Mouse (Mus musculus) midbrain, embryonic 13.5 days (tissue): ENCODE measurements around the gene Ldlrad1. TPM values are rescaled to one million over a fixed set of nuclear protein-coding genes. Genes with fewer than 3 reads are reported as not detected.
A peak's percentile ranks its signal among the peaks of the same experiment; 100 is the strongest.

Source experiments
- ATAC-seq: fragments of 200-750 bp; cut with Nextera tagmentation; 2 replicates; pipeline ENCODE4 v1.8.0; 2017; ENCODE audit warnings: mild to moderate bottlenecking, moderate TSS enrichment, moderate library complexity
- H3K27ac ChIP-seq: fragments of 300-500 bp; sonication (generic); 2 replicates; pipeline ENCODE4 v1.5.1; 2015; ENCODE audit warnings: inconsistent platforms, mild to moderate bottlenecking, moderate library complexity
- H3K27me3 ChIP-seq: fragments of 300-500 bp; sonication (generic); 2 replicates; pipeline ENCODE4 v1.6.1; 2015; ENCODE audit warnings: mild to moderate bottlenecking, inconsistent platforms
- H3K36me3 ChIP-seq: fragments of 300-500 bp; sonication (generic); 2 replicates; pipeline ENCODE4 v1.6.1; 2015; ENCODE audit warnings: mild to moderate bottlenecking, inconsistent platforms
- H3K4me1 ChIP-seq: fragments of 300-500 bp; sonication (generic); replicated peaks from 2 replicates; pipeline ENCODE4 v1.6.1; 2015; ENCODE audit warnings: inconsistent platforms
- H3K4me2 ChIP-seq: fragments of 300-500 bp; sonication (generic); replicated peaks from 2 replicates; pipeline ENCODE4 v1.6.1; 2015; ENCODE audit warnings: moderate library complexity, mild to moderate bottlenecking, inconsistent platforms
- H3K4me3 ChIP-seq: fragments of 300-500 bp; sonication (generic); replicated peaks from 2 replicates; pipeline ENCODE4 v1.5.1; 2015; ENCODE audit warnings: mild to moderate bottlenecking, inconsistent platforms
- H3K9ac ChIP-seq: fragments of 300-500 bp; sonication (generic); replicated peaks from 2 replicates; pipeline ENCODE4 v1.6.1; 2015; ENCODE audit warnings: mild to moderate bottlenecking, inconsistent platforms
- H3K9me3 ChIP-seq: fragments of 300-500 bp; sonication (generic); 2 replicates; pipeline ENCODE4 v1.6.1; 2016; ENCODE audit warnings: mild to moderate bottlenecking, inconsistent platforms
- WGBS: fragments of 180-500 bp; shearing (Covaris S2); methylation state at CpG from one replicate; pipeline ENCODE4 v1.1.7; 2015; 5-methylcytosine and 5-hydroxymethylcytosine counted together
- polyA plus RNA-seq: library from polyadenylated mRNA; unstranded; fragments of >200 nt; fragmentation: Nextera tagmentation; extraction: Ambion mirVana; gene quantifications from 2 replicates; pipeline ENCODE4 v1.2.1, GENCODE M21; 2015

Ldlrad1 gene
- polyA plus RNA-seq = not detected in 2 replicates

DNA sequence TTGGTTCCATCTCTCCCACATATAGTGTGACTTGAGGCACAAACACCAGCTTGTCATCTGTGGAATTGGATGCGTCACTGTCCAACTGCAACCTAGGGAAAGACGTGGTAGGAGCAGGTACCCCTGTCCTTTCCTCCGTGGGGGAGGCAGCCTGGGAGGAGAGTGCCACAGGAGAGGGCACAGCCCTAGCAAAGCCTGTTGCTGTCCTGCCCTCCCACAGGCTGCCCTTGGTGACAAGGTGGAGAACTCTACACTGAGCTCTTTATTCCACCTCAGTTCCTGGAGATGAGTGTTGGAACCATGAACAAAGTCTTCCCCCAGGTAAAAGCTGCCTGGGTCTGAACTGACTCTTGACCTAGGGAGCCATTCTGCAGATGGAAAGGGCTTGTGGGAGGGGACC is at the start of gene Ldlrad1:
Gene Ldlrad1, plus strand, starts transcription at position 301 of the 400 bp plus-strand sequence.
- no peak for ATAC-seq
- 92% methylated on average over 3 of the region's 3 CpGs for WGBS
- H3K36me3 ChIP-seq = peaks cover 43% of the 10 kb centered on the region
- no peak within 1 kb of the TSS for H3K4me2 ChIP-seq
- no peaks in the 10 kb centered on the region for H3K4me1 ChIP-seq
- no peak within 1 kb of the TSS for H3K4me3 ChIP-seq
- no peak within 1 kb of the TSS for H3K27ac ChIP-seq
- no peaks in the 10 kb centered on the region for H3K27me3 ChIP-seq
- H3K9ac ChIP-seq = no peak within 1 kb of the TSS
- H3K9me3 ChIP-seq = no peaks in the 10 kb centered on the region

GRCm38 (mm10) chr4:107160181-107160580 is 48.8 kb upstream of the Ldlrad1 start:
- no peak overlapping the region for H3K27ac ChIP-seq
- no peak overlapping the region for H3K9ac ChIP-seq
- peaks cover 26% of the 10 kb centered on the region for H3K36me3 ChIP-seq
- H3K4me2 ChIP-seq = no peak overlapping the region
- peaks cover 10% of the 10 kb centered on the region for H3K4me1 ChIP-seq
- no peak for ATAC-seq
- 93% methylated on average over 8 of the region's 8 CpGs for WGBS
- H3K9me3 ChIP-seq = no peaks in the 10 kb centered on the region
- H3K27me3 ChIP-seq = no peaks in the 10 kb centered on the region
- H3K4me3 ChIP-seq = no peak overlapping the region

- Histone ChIP-seq H3K4me2 (no peak overlapping the region), H3K9ac (no peak overlapping the region), H3K4me3 (no peak overlapping the region), H3K27ac (no peak overlapping the region), H3K4me1 (peaks cover 10% of the 10 kb centered on the region), H3K9me3 (no peaks in the 10 kb centered on the region), H3K36me3 (peaks cover 21% of the 10 kb centered on the region), H3K27me3 (no peaks in the 10 kb centered on the region)
- no peak for ATAC-seq
- WGBS = 86% methylated on average over 10 of the region's 10 CpGs
Observed at GRCm38 (mm10) chr4:107163341-107163740, 45.6 kb upstream of the Ldlrad1 start.

DNA sequence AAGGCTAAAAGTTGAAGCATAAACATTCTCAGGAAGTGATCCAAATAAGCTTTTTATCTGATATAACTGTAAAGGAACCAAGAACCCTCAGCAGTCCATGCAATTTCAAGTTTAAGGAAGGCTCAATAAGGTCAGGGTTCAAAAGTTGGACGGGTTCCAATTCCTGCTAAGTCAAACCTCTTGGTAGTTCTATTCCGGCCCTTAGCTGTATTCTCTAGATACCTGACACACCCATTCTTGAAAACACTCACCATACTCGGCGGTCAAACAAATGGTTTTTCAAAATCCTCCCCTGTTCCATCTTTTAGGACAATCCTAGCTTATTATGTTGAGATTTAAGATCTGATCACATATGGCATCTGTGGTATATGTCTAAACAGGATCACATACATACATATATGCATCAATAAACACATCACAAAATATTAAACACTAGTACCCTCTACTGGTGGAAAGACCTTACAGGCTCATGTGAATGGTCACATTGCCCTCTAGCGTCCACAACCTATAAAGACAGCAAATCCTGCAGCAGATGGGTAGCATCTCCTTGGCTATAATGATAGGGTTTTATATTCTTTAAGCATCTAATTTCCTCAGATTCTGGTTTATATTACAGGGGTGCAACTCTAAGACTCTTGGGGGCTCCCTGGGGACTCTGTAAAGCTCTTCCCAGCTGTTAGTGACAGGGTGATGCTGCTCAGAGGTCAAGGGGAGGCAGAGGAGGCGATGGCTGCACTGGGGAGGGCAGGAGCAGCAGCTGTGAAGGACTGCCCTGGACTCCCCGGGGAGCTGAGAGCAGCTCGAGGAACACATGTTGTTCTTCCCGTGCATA is 45.0 kb upstream of the Ldlrad1 start:
- Histone ChIP-seq H3K4me1 (peaks cover 10% of the 10 kb centered on the region), H3K4me3 (no peak overlapping the region), H3K36me3 (peaks cover 17% of the 10 kb centered on the region), H3K27ac (no peak overlapping the region), H3K9me3 (no peaks in the 10 kb centered on the region), H3K4me2 (no peak overlapping the region), H3K27me3 (no peaks in the 10 kb centered on the region), H3K9ac (0 out of 2 replicates have a peak overlapping the region, but pooled peaks have one; percentile 32)
- 39% methylated on average over 9 of the region's 9 CpGs for WGBS
- peak; percentile 91 for ATAC-seq

DNA sequence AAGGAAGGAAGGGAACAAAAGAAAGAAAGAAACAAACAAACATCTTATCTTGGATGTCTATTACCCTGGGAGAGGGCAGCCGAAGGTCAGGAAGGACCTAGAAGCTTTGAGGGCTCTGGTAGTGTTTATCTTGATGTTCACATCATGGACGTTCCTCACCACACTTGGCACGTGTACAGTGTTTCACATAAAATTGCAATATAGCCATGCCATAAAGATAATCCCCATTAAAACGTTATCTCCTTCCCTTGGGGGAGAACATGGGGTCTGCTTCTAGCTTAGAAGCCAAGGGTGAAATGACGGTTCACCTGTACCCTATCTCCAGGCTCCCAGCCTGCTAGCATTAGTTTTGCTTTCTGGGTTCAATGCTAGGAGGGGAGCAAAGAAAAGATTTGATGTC is 42.3 kb upstream of the Ldlrad1 start:
- 89% methylated on average over 5 of the region's 5 CpGs for WGBS
- Histone ChIP-seq H3K27ac (no peak overlapping the region), H3K4me1 (peaks cover 10% of the 10 kb centered on the region), H3K36me3 (peaks cover 27% of the 10 kb centered on the region), H3K9me3 (no peaks in the 10 kb centered on the region), H3K4me3 (no peak overlapping the region), H3K4me2 (no peak overlapping the region), H3K27me3 (no peaks in the 10 kb centered on the region), H3K9ac (no peak overlapping the region)
- no peak for ATAC-seq

- H3K27me3 ChIP-seq = no peaks in the 10 kb centered on the region
- WGBS = 95% methylated on average over 5 of the region's 5 CpGs
Observed at GRCm38 (mm10) chr4:107167798-107168197, 41.2 kb upstream of the Ldlrad1 start.

DNA sequence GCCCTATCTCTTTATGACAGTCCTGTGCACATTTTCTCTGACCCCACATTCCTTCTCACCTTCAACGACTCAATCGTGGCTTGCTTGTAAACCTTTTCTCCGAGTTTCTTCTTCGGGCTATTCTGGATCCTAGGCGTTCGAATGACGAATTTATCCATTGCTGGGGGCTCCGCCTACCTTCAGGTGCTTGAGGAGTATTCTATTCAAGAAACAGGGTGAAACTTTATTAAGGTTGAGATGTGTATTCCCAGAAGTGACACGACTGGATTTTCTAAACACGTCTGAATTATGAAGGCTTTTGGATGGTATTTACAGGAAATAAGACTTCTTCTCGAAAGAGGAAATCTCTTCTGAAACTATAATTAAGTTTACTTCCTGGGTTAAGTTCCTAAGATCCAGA is 31.5 kb upstream of the Ldlrad1 start:
- WGBS = 54% methylated on average over 11 of the region's 11 CpGs
- H3K4me2 ChIP-seq = peak overlapping the region; percentile 66
- ATAC-seq = no peak
- peak overlapping the region; percentile 95 for H3K4me3 ChIP-seq
- peaks cover 17% of the 10 kb centered on the region for H3K36me3 ChIP-seq
- no peaks in the 10 kb centered on the region for H3K27me3 ChIP-seq
- H3K9me3 ChIP-seq = no peaks in the 10 kb centered on the region
- H3K9ac ChIP-seq = peak overlapping the region; percentile 92
- peaks cover 40% of the 10 kb centered on the region for H3K4me1 ChIP-seq
- H3K27ac ChIP-seq = peak overlapping the region; percentile 98; the same call in 1 of the 2 replicates

More at GRCm38 (mm10) chr4:107167798-107168197, 41.2 kb upstream of the Ldlrad1 start:
- Histone ChIP-seq H3K9ac (no peak overlapping the region), H3K27ac (no peak overlapping the region), H3K4me1 (peaks cover 10% of the 10 kb centered on the region), H3K4me3 (no peak overlapping the region), H3K36me3 (peaks cover 36% of the 10 kb centered on the region), H3K4me2 (no peak overlapping the region), H3K9me3 (no peaks in the 10 kb centered on the region)
- ATAC-seq = no peak

- H3K27me3 ChIP-seq = no peaks in the 10 kb centered on the region
Observed at GRCm38 (mm10) chr4:107178182-107178829, 30.7 kb upstream of the Ldlrad1 start, which contains the start of gene Tmem59. TSS of gene Tmem59 (plus strand) at chr4:107178399.

DNA sequence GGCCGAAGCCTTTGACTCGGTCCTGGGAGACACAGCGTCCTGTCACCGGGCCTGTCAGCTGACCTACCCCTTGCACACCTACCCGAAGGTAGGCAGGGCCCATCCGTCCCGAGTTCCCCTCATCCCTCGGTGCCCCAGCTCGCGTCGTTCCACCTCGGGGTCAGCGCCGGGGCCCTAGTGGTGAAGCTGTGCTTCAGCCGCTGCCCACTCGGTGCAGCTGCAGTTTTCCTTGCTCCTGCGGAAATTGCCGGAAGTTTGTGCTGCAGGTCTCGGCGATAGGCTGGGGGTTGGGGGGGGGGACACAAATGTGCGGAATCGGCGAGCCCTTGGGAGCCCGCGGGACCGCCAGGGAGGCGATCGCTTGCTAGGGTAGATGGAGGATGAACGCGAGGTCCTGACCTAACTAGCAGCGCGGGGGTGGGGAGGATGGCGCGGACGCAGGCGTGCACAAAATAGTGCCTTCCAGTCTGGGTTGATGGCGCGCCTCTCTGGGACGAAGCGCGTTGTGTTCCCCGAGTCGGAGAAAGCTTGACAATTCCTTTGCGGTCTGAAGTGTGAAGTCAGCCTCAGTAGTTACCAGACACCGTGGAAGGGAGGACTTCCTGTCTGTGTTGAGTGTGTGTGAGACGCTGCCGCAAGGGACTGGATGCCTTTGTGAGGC is 30.0 kb upstream of the Ldlrad1 start, which contains the start of gene Tceanc2:
Gene Tceanc2, minus strand, starts transcription at position 287 of the 661 bp plus-strand sequence.
- peaks cover 8% of the 10 kb centered on the region for H3K36me3 ChIP-seq
- H3K9me3 ChIP-seq = no peaks in the 10 kb centered on the region
- H3K27me3 ChIP-seq = no peaks in the 10 kb centered on the region
- peak within 1 kb of the TSS; percentile 98 for H3K27ac ChIP-seq
- peak; percentile 24 for ATAC-seq
- H3K4me2 ChIP-seq = peak within 1 kb of the TSS; percentile 66
- peak within 1 kb of the TSS; percentile 92 for H3K9ac ChIP-seq
- H3K4me3 ChIP-seq = peak within 1 kb of the TSS; percentile 95
- WGBS = under 1% methylated on average over 47 of the region's 47 CpGs
- H3K4me1 ChIP-seq = peaks cover 47% of the 10 kb centered on the region

More at GRCm38 (mm10) chr4:107178182-107178829, 30.7 kb upstream of the Ldlrad1 start, which contains the start of gene Tmem59:
- peak within 1 kb of the TSS; percentile 66 for H3K4me2 ChIP-seq
- peak within 1 kb of the TSS; percentile 92 for H3K9ac ChIP-seq
- peak; percentile 96 for ATAC-seq
- H3K36me3 ChIP-seq = peaks cover 10% of the 10 kb centered on the region
- H3K27ac ChIP-seq = peak within 1 kb of the TSS; percentile 98
- under 1% methylated on average over 49 of the region's 49 CpGs for WGBS
- peaks cover 46% of the 10 kb centered on the region for H3K4me1 ChIP-seq
- no peaks in the 10 kb centered on the region for H3K9me3 ChIP-seq
- H3K4me3 ChIP-seq = peak within 1 kb of the TSS; percentile 95

GRCm38 (mm10) chr4:107179561-107179960 is 29.4 kb upstream of the Ldlrad1 start:
- Histone ChIP-seq H3K27me3 (no peaks in the 10 kb centered on the region), H3K9ac (peak overlapping the region; percentile 92), H3K4me1 (peaks cover 47% of the 10 kb centered on the region), H3K4me2 (peak overlapping the region; percentile 66), H3K9me3 (no peaks in the 10 kb centered on the region), H3K4me3 (peak overlapping the region; percentile 95), H3K27ac (peak overlapping the region; percentile 98), H3K36me3 (peaks cover 7% of the 10 kb centered on the region)
- WGBS = 4% methylated on average over 8 of the region's 8 CpGs
- no peak for ATAC-seq

DNA sequence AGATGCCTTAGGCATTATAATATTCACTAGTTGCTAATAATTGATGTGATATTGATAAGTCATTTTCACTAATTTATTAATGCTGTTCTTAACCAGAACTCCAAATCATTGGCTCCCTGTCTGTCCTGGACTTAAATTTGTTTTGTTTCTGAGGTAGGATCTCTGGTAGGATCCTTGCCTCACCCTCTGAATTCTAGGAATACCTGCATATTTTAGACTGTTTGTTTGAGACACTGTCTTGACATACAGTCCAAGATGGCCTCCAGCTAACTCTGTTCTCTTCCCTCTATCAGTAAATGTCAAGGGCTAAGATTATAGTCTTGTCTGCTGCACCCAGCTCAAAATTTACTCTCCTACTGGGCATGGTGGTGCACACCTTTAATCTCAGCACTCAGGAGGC is 28.2 kb upstream of the Ldlrad1 start:
- ATAC-seq = no peak
- Histone ChIP-seq H3K27ac (no peak overlapping the region), H3K4me2 (peak overlapping the region; percentile 66), H3K36me3 (no peaks in the 10 kb centered on the region), H3K27me3 (no peaks in the 10 kb centered on the region), H3K4me3 (peak overlapping the region; percentile 95), H3K4me1 (peaks cover 48% of the 10 kb centered on the region), H3K9ac (no peak overlapping the region), H3K9me3 (no peaks in the 10 kb centered on the region)
